Mouse (Mus musculus): Measurements from ENCODE around the gene Taf6.

GRCm38 (mm10) chr5:138155443-138155976 lies 31.7 kb downstream of the Taf6 start, which contains the start of gene Zfp113:
- TF ChIP-seq CTCF (IDR thresholded peaks at IDR 0.05; ENCODE audit: borderline replicate concordance, insufficient read depth, low read depth, low read length) (peak; percentile 89), POLR2A (IDR thresholded peaks at IDR 0.05; ENCODE audit: borderline replicate concordance, insufficient read depth, low read length) (peak; percentile 69; the same call in 1 of the 2 replicates)

Data from cerebellum, adult 2 months (tissue).